Mouse (Mus musculus) small intestine, adult 10 weeks (tissue): ENCODE measurements around the gene Obp1b. TPM values are rescaled to one million over a fixed set of nuclear protein-coding genes. Genes with fewer than 3 reads are reported as not detected.

Source experiments
- polyA plus RNA-seq: library from polyadenylated mRNA; stranded (reverse); fragments of 350-450 nt; fragmentation: Illumina TruSeq; extraction: RNeasy Lipid Tissue Mini Kit (QIAGEN cat#74804); gene quantifications from one replicate; pipeline ENCODE4 v1.2.3, GENCODE M21; 2014; ENCODE audit warnings: low replicate concordance

The Obp1b gene
- not detected for polyA plus RNA-seq

GRCm38 (mm10) chrX:78186477-78186876, at the start of gene Obp1b:
Obp1b (plus strand) TSS chrX:78186777.

Other genes with a start within 250 kb of the Obp1b start
- gene Obp1a, start 95.4 kb upstream of the Obp1b start, polyA plus RNA-seq, result not detected
- not detected for gene Gm5938, start 61.3 kb upstream of the Obp1b start, polyA plus RNA-seq
- not detected for gene Gm14743, start 59.1 kb downstream of the Obp1b start, polyA plus RNA-seq
- gene 4930480E11Rik, start 182.9 kb downstream of the Obp1b start, polyA plus RNA-seq, result not detected